Mouse (Mus musculus): ENCODE results near the gene Fam171a2. TPM values are rescaled to one million over a fixed set of nuclear protein-coding genes. Genes with fewer than 3 reads are reported as not detected.

Gene Fam171a2
- polyA plus RNA-seq (2014; fragmentation: Nextera tagmentation; extraction: Ambion mirVana): 11.6 and 12.0 TPM in 2 replicates

DNA sequence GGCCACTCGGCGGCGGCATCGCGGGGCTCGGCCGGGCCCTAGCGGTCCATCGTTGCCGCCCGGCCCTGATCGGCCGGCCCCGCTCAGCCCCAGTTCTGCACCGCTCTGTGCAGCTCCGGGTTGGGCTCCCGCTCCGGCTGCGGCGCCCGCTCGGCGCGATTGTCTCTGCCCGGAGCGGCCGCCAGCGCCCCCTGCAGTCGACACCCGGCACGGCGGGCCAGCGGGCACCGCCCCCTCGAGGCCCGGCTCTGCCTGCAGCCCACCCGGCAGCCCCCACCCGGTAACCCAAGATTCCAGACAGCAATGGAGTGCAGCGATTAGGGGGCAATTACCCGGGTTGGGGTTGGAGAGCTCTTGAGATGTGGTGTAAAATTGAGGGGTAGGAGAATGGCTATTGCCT lies at the start of gene Fam171a2:
Gene Fam171a2 (minus strand): TSS at position 186 of the 400 bp plus-strand sequence.
- peak; percentile 93 for DNase-seq (ENCODE audit: low spot score)
- peaks cover 20% of the 10 kb centered on the region for H3K4me1 ChIP-seq (ENCODE audit: control insufficient read depth, insufficient read depth, low read length)
- H3K9ac ChIP-seq (ENCODE audit: low read length): peak within 1 kb of the TSS; percentile 98
- ATAC-seq (ENCODE audit: insufficient read depth, low FRiP score, low TSS enrichment): peak; percentile 72
- H3K27me3 ChIP-seq (ENCODE audit: control insufficient read depth, insufficient read depth, low read length): peaks cover 9% of the 10 kb centered on the region; the same call in 1 of the 2 replicates
- whole genome bisulfite sequencing: under 1% methylated on average over 39 of the region's 40 CpGs
- H3K27ac ChIP-seq (ENCODE audit: low read depth, low read length): peak within 1 kb of the TSS; percentile 88
- no peaks in the 10 kb centered on the region for H3K9me3 ChIP-seq (ENCODE audit: control insufficient read depth, low read length)
- H3K4me3 ChIP-seq (ENCODE audit: low read depth, low read length): peak within 1 kb of the TSS; percentile 97
- H3K36me3 ChIP-seq (ENCODE audit: control insufficient read depth, insufficient read depth, low read length): peaks cover 4% of the 10 kb centered on the region
- peak within 1 kb of the TSS; percentile 90 for H3K4me2 ChIP-seq (ENCODE audit: low read depth)

DNA sequence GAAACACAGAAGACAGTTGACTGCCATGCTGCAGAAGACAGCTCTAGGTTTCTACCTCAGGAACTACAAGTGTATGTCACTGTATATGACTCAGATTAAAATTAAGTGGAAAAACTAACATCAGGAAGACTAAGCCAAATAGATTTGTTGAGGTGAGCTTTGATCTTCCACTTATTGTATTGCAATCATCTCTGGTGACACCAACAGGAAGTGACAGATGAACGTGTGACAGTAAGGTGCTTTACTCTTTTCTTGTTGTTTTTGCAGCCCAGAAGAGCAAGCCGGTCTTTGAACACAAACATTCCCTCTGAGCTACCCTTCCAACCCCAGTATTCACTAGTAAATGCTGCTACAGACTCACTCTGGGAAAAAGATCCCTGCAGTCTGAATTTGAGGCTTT lies 49.2 kb upstream of the Fam171a2 start:
- DNase-seq (ENCODE audit: low spot score) (no peak), ATAC-seq (ENCODE audit: insufficient read depth, low FRiP score, low TSS enrichment) (no peak)
- Histone ChIP-seq H3K4me2 (ENCODE audit: low read depth) (no peak overlapping the region), H3K27ac (ENCODE audit: low read depth, low read length) (no peak overlapping the region), H3K4me1 (ENCODE audit: control insufficient read depth, insufficient read depth, low read length) (no peaks in the 10 kb centered on the region), H3K9ac (ENCODE audit: low read length) (no peak overlapping the region), H3K4me3 (ENCODE audit: low read depth, low read length) (no peak overlapping the region), H3K27me3 (ENCODE audit: control insufficient read depth, insufficient read depth, low read length) (no peaks in the 10 kb centered on the region), H3K36me3 (ENCODE audit: control insufficient read depth, insufficient read depth, low read length) (no peaks in the 10 kb centered on the region), H3K9me3 (ENCODE audit: control insufficient read depth, low read length) (no peaks in the 10 kb centered on the region)
- WGBS: 79% methylated on average over 2 of the region's 2 CpGs

DNA sequence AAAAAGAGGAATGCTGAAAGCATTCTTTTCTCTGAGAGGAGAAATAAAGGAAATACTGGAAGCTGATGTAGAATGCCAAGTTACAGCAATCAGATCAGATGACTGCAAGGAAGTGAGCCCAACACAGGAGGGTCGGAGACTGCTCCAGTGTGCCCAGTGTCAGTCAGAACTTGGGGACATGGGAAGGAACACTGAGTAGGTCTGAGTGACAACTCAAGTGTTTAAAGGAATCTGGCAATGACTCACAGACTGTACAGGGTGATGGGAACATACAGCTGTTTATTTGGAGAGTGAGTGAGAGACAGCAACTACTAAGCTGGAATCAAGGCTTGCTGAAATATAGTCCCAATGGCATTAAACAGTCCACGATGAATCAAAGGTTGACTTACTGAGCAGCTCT lies 48.7 kb upstream of the Fam171a2 start:
- Histone ChIP-seq H3K27me3 (ENCODE audit: control insufficient read depth, insufficient read depth, low read length) (no peaks in the 10 kb centered on the region), H3K9ac (ENCODE audit: low read length) (no peak overlapping the region), H3K9me3 (ENCODE audit: control insufficient read depth, low read length) (no peaks in the 10 kb centered on the region), H3K36me3 (ENCODE audit: control insufficient read depth, insufficient read depth, low read length) (no peaks in the 10 kb centered on the region), H3K4me1 (ENCODE audit: control insufficient read depth, insufficient read depth, low read length) (no peaks in the 10 kb centered on the region), H3K4me2 (ENCODE audit: low read depth) (no peak overlapping the region), H3K4me3 (ENCODE audit: low read depth, low read length) (no peak overlapping the region), H3K27ac (ENCODE audit: low read depth, low read length) (no peak overlapping the region)
- ATAC-seq (ENCODE audit: insufficient read depth, low FRiP score, low TSS enrichment) (no peak), DNase-seq (ENCODE audit: low spot score) (no peak)
- 92% methylated on average over 2 of the region's 2 CpGs for WGBS

DNA sequence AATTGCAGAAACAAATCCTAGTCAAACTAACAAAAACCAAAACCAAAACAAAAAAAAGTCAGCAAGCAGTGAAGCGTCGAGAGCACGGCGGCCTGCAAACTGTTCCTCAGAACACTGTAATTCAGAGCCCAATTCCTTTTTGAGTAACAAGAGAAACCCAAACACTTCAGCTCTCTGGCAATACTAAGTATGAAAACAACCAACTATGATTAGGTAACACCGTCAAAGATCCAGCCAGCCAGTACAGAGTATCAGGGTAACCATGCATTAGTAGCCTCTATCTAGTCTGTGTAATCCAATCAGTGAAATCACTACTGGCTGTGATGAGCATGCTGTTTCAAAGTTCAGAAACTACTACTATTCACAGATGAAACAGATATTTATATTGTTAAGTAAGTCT lies 48.3 kb upstream of the Fam171a2 start:
- Histone ChIP-seq H3K4me3 (ENCODE audit: low read depth, low read length) (no peak overlapping the region), H3K27ac (ENCODE audit: low read depth, low read length) (no peak overlapping the region), H3K9ac (ENCODE audit: low read length) (no peak overlapping the region), H3K4me1 (ENCODE audit: control insufficient read depth, insufficient read depth, low read length) (no peaks in the 10 kb centered on the region), H3K27me3 (ENCODE audit: control insufficient read depth, insufficient read depth, low read length) (no peaks in the 10 kb centered on the region), H3K36me3 (ENCODE audit: control insufficient read depth, insufficient read depth, low read length) (no peaks in the 10 kb centered on the region), H3K9me3 (ENCODE audit: control insufficient read depth, low read length) (no peaks in the 10 kb centered on the region), H3K4me2 (ENCODE audit: low read depth) (no peak overlapping the region)
- 97% methylated on average over 5 of the region's 5 CpGs for WGBS
- ATAC-seq (ENCODE audit: insufficient read depth, low FRiP score, low TSS enrichment) (no peak), DNase-seq (ENCODE audit: low spot score) (no peak)

DNA sequence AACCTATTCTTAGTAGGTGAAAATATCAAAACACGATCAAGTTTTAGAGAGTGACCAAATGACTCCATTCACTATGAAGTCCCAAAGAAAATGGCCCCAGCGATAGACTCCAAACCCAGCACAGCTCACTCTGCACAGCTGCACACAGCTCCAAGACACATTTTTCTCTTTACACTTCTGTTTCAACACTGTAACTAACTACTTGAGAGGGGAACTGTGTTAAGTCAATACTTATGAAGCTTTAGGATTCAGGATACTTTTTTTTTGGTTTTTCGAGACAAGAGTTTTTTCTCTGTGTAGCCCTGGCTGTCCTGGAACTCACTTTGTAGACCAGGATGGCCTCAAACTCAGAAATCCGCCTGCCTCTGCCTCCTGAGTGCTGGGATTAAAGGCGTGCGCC lies 47.6 kb upstream of the Fam171a2 start:
- no peak for ATAC-seq (ENCODE audit: insufficient read depth, low FRiP score, low TSS enrichment)
- H3K36me3 ChIP-seq (ENCODE audit: control insufficient read depth, insufficient read depth, low read length): no peaks in the 10 kb centered on the region

DNA sequence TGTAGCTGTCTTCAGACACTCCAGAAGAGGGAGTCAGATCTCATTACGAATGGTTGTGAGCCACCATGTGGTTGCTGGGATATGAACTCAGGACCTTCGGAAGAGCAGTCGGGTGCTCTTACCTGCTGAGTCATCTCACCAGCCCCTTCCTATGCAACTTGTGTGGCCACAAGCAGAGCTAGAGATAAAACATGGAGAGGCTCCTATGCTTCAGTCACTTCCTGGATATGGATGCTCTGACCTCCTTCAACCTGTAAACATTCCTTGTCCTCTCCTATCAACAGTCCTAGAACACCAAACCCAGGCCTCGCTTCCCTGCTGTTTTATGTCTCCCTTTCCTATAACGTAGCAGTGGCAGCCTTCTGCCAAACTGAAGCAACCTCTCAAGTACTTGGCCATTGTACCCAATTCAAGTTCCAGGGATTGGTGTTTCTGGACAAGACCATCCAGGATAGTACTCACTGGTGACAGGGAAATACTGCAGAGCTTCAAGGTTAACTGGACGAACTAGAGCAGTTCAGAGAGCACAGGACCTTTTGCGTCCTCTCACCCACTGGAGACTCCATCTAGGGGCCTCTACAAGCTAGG lies 46.7 kb upstream of the Fam171a2 start:
- Histone ChIP-seq H3K4me1 (ENCODE audit: control insufficient read depth, insufficient read depth, low read length) (no peaks in the 10 kb centered on the region), H3K9me3 (ENCODE audit: control insufficient read depth, low read length) (no peaks in the 10 kb centered on the region), H3K27me3 (ENCODE audit: control insufficient read depth, insufficient read depth, low read length) (no peaks in the 10 kb centered on the region), H3K9ac (ENCODE audit: low read length) (no peak overlapping the region), H3K4me2 (ENCODE audit: low read depth) (no peak overlapping the region), H3K27ac (ENCODE audit: low read depth, low read length) (no peak overlapping the region), H3K36me3 (ENCODE audit: control insufficient read depth, insufficient read depth, low read length) (no peaks in the 10 kb centered on the region), H3K4me3 (ENCODE audit: low read depth, low read length) (no peak overlapping the region)
- ATAC-seq (ENCODE audit: insufficient read depth, low FRiP score, low TSS enrichment) (no peak), DNase-seq (ENCODE audit: low spot score) (no peak)
- WGBS: 84% methylated on average over 7 of the region's 7 CpGs

More for the DNA sequence above, 47.6 kb upstream of the Fam171a2 start:
- no peak overlapping the region for H3K27ac ChIP-seq (ENCODE audit: low read depth, low read length)
- no peaks in the 10 kb centered on the region for H3K4me1 ChIP-seq (ENCODE audit: control insufficient read depth, insufficient read depth, low read length)
- no peaks in the 10 kb centered on the region for H3K9me3 ChIP-seq (ENCODE audit: control insufficient read depth, low read length)
- H3K9ac ChIP-seq (ENCODE audit: low read length): no peak overlapping the region
- H3K27me3 ChIP-seq (ENCODE audit: control insufficient read depth, insufficient read depth, low read length): no peaks in the 10 kb centered on the region
- no peak overlapping the region for H3K4me3 ChIP-seq (ENCODE audit: low read depth, low read length)
- H3K4me2 ChIP-seq (ENCODE audit: low read depth): no peak overlapping the region
- DNase-seq (ENCODE audit: low spot score): no peak
- 93% methylated on average over 6 of the region's 6 CpGs for WGBS

DNA sequence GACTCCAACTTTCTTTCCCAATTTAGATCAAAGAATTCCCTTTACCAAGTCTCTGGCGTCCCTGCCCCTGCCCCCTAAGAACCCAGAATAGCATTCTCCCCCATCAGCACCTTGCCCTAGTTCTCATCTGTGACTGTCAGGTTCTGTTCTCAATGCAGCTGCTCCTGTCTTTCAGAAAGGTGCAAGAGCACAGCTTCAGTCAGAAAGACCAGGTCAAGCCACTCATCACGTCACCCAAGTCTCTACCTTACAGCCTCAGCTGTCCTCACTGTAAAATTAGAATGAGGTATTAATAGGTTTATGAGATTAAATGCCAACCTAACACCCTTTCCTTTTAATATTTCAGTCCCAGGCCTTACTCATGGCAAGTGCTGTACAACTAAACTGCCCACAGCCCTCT lies 45.8 kb upstream of the Fam171a2 start:
- Histone ChIP-seq H3K27ac (ENCODE audit: low read depth, low read length) (no peak overlapping the region), H3K4me1 (ENCODE audit: control insufficient read depth, insufficient read depth, low read length) (no peaks in the 10 kb centered on the region), H3K9ac (ENCODE audit: low read length) (no peak overlapping the region), H3K9me3 (ENCODE audit: control insufficient read depth, low read length) (no peaks in the 10 kb centered on the region), H3K4me3 (ENCODE audit: low read depth, low read length) (no peak overlapping the region), H3K27me3 (ENCODE audit: control insufficient read depth, insufficient read depth, low read length) (no peaks in the 10 kb centered on the region), H3K36me3 (ENCODE audit: control insufficient read depth, insufficient read depth, low read length) (no peaks in the 10 kb centered on the region), H3K4me2 (ENCODE audit: low read depth) (no peak overlapping the region)
- WGBS: 97% methylated on average over 2 of the region's 2 CpGs
- ATAC-seq (ENCODE audit: insufficient read depth, low FRiP score, low TSS enrichment) (no peak), DNase-seq (ENCODE audit: low spot score) (no peak)

DNA sequence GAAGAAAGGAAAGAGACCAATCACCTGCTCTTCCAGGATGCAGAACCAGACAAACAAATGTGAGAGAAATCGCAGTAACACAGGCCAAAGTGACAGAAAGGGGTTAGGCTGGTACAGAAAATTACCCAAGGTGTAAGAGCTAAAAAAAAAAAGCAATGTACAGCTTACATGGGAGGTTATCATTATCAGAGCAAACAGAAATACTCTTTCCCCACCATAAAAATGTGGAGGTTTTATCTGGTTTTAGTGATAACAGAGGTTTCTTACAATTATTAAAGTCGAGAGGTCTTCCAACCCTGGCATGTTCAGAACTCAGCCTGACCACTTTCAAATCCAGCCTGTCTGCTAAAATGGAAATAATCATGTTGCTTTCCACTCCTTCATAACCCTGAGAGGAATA lies 40.4 kb upstream of the Fam171a2 start:
- no peak overlapping the region for H3K27ac ChIP-seq (ENCODE audit: low read depth, low read length)
- WGBS: 87% methylated on average over 2 of the region's 2 CpGs
- peaks cover 4% of the 10 kb centered on the region for H3K36me3 ChIP-seq (ENCODE audit: control insufficient read depth, insufficient read depth, low read length)
- H3K4me2 ChIP-seq (ENCODE audit: low read depth): no peak overlapping the region
- H3K9ac ChIP-seq (ENCODE audit: low read length): no peak overlapping the region
- no peaks in the 10 kb centered on the region for H3K27me3 ChIP-seq (ENCODE audit: control insufficient read depth, insufficient read depth, low read length)
- no peaks in the 10 kb centered on the region for H3K9me3 ChIP-seq (ENCODE audit: control insufficient read depth, low read length)
- ATAC-seq (ENCODE audit: insufficient read depth, low FRiP score, low TSS enrichment) (no peak), DNase-seq (ENCODE audit: low spot score) (no peak)
- no peaks in the 10 kb centered on the region for H3K4me1 ChIP-seq (ENCODE audit: control insufficient read depth, insufficient read depth, low read length)
- H3K4me3 ChIP-seq (ENCODE audit: low read depth, low read length): no peak overlapping the region

DNA sequence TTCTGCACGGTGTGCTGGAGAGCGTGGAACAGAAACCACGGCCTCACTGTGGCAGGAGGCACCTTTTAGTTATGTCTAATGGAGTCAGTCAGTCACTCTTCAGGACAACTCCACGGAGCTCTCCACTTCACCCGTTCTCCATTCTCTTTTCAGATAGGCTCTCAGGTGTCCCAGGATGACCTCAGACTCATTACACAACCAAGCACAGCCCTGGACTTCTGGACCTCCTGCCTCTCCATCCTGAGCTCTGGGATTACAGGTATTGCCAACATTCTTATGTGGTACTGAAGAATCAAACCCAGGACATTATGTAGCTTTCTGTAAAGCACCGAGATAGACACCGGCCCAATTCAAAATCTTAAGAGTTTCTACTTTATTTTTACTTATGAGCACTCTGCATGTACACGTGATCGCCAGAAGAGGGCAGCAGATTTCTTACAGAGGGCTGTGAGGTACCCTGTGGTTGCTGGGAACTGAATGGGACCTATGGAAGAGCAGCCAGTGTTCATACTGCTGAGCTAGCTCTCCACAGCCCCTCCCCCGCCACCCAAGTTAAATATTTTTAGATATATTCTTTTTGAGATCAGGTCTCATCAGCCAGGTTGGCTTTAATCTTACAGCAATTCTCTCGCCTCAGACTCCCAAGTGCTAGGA lies 39.4 kb upstream of the Fam171a2 start:
- ATAC-seq (ENCODE audit: insufficient read depth, low FRiP score, low TSS enrichment): no peak
- Histone ChIP-seq H3K9me3 (ENCODE audit: control insufficient read depth, low read length) (no peaks in the 10 kb centered on the region), H3K27ac (ENCODE audit: low read depth, low read length) (no peak overlapping the region), H3K27me3 (ENCODE audit: control insufficient read depth, insufficient read depth, low read length) (no peaks in the 10 kb centered on the region), H3K9ac (ENCODE audit: low read length) (no peak overlapping the region), H3K4me3 (ENCODE audit: low read depth, low read length) (no peak overlapping the region), H3K4me1 (ENCODE audit: control insufficient read depth, insufficient read depth, low read length) (no peaks in the 10 kb centered on the region), H3K4me2 (ENCODE audit: low read depth) (no peak overlapping the region), H3K36me3 (ENCODE audit: control insufficient read depth, insufficient read depth, low read length) (peaks cover 4% of the 10 kb centered on the region)
- peak; percentile 58 for DNase-seq (ENCODE audit: low spot score)
- 71% methylated on average over 11 of the region's 11 CpGs for WGBS
